Mouse (Mus musculus): ENCODE data around the gene Tshz2. TPM values are rescaled to one million over a fixed set of nuclear protein-coding genes. Genes with fewer than 3 reads are reported as not detected.

Tshz2 gene
- total RNA-seq, 2 experiments from 2014 or later = 37.8 to 50.7 TPM

DNA sequence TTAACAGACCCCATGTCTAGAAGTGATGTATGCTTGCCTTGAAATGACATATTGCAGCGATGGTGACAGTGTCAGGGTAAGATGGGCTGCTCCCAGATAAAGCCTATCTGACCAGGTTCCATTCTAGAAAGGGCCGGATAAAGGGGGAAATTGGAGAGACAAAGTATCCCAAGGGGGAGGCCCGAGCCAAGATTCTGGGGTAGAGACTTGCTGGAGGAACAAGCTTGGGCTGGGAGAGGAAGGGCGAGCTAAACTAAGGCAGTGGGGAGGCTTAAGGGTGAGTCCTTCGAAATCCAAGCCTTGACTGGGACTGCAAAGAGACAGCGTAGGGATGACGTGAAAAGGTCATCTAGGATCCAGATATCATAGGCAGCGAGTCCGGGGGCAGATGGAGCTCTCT lies 61.7 kb downstream of the Tshz2 start:
- DNase-seq (ENCODE audit: low spot score in 2 of 2) = no peak

DNA sequence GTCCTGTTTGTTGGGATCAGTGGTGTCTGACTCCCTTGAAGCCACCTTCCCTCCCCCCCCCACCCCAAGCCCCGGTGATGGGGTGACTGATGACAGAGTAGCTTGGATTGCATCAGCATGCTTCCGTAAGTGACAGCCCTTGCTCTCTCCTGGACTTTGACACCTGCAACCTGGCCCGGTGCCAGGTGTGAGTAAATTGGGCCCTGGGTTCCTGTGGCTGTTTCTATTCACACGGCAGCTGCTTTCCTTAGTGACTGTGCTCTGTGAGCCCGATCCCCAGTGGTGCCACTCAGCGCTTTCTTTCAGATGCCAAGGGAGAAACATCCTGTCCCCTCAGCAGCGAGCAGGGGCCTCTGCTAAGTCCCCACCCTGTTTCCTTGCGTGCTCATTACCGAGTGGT lies 62.2 kb downstream of the Tshz2 start:
- DNase-seq (ENCODE audit: low spot score in 2 of 2) = no peak

DNA sequence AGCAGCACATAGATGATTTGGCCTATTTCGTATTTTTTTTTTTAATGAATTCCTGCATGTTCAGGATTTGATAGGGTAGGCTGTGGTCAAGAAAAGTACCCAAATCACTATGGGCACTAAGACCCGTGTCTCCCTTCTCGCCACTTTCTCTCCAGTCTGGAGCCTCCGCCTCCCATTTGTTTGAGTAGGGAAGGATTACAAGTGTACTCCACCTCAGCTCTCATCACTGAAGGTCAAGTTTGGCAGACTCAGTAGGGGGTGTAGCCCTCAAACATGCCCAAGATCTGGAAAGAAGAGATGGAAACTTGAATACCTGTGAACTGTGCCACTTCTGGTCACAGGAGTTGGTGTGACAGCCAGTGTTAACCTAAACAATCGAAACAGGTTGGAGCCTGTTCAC lies 66.3 kb downstream of the Tshz2 start:
- no peak for DNase-seq (ENCODE audit: low spot score in 2 of 2)

DNA sequence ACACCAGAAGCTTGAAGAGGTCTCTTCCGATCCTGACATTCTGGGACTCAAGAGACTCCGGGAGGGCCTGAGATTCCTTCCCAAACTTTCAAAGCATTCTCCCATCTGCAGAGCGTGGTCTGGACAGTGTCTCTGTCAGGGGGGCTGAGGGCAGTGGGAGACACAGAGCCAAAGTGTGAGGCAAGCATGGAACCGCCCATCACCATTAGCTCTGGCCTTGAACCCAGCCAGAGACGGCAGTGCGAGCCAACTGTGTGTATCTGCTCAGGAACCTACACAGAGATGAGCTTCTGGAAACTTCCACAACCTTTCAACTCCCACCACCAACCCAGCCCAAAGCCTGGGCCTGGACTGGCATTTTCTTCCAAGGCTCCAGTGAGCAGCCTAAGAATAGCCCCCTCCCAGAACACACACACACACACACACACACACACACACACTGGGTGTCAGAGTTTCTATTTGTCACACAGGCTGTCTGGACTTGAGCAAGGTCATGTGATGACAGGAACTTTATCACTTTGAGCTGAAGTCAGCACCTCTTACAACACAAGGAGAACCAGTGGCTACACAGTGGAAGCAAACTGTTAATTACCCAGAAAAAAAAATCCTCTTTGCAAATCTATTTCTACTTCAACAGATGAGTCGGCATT lies 67.2 kb downstream of the Tshz2 start:
- DNase-seq (ENCODE audit: low spot score in 2 of 2) = peak in 1 of 2 experiments; percentile 23

DNA sequence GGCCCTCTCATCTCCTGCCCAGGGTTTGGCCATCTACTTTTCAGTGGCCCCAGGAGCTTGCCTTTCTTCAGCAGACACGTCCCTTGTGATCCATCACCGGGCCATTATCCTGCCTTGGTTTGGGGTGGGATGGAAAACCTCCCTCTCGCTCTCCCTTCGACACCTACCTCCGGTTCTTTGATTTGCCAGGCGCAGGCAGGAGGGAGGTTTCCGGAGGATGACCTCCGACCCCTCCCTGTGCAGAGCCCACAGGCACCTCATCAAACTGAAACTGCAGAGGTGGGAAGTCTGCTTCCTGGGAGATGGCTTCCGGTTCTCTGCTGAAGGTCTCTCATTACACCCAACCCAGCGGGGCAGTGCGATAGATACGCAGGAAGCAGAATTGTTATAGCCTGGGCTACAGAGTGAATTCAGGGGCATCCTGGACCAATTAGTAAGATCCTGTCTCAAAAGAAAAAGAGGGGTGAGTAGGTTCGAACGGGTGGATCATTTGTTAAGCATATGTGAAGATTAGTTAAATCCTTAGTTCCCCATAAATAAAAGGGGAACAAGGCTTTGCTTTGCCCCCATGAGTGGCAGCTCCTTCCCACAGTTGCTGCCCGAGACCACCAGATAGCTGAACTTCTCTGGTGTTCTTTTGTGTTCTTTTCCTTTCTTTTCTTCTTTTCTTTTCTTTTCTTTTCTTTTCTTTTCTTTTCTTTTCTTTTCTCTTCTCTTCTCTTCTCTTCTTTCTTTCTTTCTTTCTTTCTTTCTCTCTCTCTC lies 70.1 kb downstream of the Tshz2 start:
- no peak for DNase-seq (ENCODE audit: low spot score in 2 of 2)

DNA sequence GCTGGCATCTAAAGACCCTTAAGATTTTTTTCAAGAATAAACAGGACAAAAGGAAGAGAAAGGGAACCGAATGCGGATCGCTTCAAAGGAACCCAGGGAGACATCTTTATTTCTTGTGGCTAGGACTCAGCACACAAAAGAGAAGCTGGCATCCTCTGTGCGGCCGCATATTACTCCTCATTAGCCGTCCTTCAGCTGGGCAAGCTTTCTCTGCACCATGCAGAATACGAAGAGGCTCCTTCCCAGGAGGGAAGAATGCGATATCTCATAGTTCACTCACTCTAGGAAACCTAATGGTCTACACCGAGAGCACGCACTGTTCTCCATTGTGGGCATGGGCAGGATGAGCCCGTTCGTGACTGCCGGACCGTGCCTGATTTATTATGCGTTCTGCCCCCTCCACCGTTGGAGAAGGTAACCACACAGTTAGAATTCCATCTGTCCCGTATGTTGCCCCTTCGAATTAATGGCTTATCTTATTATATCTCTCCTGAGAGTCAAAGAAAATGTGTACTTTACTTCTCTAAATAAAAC lies 89.0 kb downstream of the Tshz2 start:
- no peak for DNase-seq (ENCODE audit: low spot score in 2 of 2)

DNA sequence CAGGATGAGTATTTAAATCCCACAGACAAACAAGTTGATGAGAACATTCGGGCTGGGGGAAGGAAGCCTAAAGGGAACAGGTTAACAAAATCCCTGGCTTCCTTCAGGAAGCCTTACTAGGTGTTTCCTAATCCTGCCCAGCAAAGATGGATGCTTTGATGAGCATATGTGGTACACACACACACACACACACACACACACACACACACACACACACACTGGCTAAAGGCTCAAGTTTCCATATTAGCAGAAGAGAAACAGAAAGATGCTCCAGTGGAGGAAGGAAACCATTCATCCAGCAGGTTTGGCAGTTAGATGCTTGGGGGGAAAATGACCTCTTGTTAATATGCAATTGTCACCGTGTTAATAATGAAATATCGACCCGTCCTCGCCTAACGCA lies 89.5 kb downstream of the Tshz2 start:
- no peak for DNase-seq (ENCODE audit: low spot score in 2 of 2)

DNA sequence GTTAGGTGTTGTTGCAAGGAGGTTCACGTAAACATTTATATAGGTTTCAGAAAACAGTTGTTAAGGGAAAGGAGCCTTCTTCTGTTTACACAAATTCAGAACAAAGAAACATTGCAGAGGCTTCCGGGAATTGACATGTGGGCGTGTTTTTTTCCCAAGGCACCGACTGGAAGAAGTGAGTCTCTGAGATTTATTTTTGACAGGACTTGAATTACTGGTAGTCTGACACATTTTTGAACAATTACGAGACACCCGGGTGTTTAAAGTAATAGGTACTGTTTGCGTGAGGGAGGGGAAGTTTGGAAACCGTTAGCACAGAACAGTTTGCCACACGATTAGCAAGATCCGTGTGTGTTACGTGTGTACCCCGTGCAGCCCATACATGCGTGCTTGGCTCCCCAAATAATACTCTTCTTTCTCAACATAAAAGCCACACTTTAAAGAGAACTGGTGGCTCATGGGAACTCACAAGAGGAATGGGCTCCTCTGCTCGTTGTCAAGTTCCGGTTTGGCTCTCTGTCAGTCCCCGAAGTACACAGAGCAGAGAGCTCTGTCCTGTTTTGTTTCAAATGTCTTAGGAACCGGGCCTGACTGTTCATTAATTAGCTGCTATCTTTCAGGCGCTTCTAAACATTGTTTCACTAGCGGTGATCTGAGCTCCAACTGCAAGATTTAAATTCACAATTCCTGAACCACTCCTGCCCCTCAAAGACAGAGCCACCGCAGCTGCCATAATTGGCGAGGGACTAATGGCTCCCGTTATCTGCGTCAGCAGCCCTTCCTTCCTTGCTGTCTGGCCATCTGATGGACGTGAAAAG lies 91.0 kb downstream of the Tshz2 start:
- no peak for DNase-seq (ENCODE audit: low spot score in 2 of 2)

DNA sequence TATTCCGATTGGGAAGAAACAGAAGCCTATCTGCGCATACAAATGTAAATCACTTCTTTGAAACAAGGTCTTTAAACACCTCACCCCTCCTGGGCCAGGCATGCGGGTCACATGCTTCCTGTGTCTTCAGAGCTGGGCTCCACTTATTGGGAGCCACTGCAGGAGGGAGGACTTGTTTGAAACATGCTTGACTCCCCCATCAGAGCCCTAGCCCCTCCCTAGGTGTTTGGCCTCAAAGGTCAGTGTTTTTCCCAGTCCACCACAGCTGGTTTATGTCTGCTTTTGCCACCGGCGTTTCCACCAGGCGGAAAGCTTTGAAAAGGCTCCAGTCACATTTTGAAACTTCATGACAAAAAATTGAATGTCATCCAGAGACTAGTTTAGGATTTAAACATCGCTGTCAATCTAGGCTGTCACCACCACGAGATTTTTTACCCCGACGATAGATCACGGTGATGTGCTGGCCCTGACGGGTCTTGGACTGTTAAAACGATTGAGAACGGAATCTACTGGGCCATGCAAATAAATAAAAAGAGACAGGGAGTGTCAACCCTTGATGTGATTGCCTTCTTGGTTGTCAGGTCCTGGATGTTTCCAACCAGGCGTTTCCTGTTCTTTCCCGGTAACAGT lies 96.0 kb downstream of the Tshz2 start:
- no peak for DNase-seq (ENCODE audit: low spot score in 2 of 2)

DNA sequence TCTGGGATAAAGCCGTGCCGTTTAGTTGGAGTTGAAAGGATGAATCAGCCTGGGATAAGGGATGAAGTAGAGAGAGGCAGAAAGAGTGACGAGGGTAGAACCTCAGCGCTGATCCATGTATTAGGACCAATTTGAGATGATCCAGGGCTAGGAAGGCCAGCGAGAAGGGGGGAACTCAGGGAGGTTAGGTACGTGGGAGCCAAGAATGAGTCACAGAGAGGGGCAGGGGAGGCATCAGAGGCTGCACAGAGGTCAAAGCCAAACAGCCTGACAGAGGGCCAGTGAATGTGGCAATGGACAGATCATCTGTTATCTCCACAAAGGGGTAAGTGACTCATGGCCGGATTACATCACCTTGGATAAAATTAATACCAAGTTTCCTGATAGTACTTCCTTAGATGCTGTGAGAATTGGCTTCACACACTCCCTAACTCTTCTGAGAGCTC lies 97.8 kb downstream of the Tshz2 start:
- peak in 1 of 2 experiments; percentile 37 for DNase-seq (ENCODE audit: low spot score in 2 of 2)

DNA sequence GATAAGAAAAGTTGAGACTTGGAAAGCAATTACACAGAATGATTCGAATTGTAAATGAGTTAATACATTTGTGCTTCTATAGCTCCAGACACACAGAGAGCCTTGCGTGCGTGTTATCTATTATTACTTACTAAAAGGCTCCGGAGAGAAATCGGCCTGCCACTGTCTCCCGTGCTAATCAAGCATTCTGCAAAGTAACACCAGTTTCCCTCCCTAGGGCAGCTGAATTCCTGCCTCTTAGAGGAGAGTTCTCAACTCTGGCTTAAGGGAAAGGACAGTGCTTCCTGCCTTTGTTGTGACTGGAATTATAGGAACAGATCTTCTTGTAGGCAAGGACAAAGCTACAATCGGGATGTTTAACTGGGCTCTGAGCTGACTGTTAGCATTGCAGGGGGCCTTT lies 101.2 kb downstream of the Tshz2 start:
- no peak for DNase-seq (ENCODE audit: low spot score in 2 of 2)

DNA sequence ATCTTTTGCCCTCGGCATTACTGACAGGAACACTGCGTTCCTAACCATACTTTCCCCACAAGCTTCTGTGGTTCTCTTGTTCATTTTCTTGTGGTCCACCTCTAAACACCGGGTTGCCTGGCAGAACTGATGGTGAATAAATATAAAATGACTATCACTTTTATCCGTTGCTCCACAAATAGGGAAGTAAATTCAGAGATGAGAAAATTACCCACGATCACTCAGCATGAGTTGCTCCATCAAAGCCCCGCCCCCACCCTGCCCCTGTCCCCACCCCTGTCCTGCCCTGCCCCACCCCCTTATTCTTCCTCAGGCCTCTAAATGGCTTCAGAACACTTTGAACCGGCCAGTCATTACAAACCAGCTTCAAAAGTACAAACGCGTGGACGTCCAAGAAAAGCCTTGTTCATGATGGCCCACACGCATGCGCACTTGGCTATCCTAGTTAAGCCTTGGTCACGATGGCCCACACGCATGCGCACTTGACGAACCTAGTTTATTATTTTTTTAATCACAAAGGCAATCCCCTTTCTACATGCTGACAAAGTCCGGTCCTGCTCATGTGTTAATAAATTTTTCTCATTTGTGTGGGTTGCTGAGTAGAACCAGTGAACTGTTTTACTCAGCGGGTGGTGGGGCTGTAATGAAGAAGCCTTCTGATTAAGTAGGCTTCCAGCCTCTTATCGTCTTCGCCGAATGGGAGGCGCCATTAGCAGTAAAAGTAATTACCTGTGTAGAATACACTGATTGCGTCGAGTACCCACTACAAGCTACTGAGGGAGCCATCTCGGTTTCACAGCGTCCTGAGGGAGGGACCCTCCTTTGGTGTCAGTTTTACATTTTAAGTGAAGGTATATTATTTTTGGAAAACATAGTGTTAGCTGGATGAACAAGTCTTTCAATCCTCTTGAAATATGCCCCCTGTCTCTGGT lies 102.9 kb downstream of the Tshz2 start:
- DNase-seq (ENCODE audit: low spot score in 2 of 2) = no peak

DNA sequence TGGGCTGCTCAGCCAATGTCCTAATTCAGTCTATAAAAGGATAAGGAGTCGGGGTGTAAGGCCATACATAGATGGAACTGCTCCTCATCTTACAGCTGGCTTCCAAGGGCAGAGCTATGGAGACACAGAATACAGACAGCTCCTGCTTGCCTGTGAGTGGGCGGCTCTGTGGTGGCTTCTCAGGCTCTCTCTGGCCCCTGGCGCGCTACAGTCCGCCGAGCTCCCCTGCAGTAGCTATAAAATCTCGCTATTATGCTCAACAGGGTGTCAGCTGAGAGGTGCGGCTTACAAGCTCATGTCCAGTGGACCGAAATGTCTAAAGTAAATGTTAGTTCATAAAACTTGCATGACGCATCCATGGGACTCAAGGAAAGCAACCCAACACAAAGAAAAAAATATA lies 108.2 kb downstream of the Tshz2 start:
- DNase-seq (ENCODE audit: low spot score in 2 of 2) = no peak

DNA sequence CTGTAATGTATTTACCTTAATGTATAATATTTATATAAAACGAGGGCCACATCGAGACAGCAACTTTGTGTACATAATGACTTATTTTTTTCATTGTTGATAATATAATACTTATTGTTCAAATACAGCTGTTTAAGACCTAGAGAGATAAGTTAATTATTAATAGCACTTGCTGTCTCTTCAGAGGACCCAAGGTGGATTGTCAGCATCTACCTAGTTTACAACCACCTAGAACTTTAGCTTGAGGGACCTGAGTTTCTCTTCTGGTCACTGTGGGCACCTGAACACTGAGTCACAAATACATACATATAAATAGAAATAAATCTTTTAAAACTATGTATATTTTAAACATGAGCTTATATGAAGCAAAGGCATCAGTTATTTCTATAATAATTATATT lies 110.0 kb downstream of the Tshz2 start:
- DNase-seq (ENCODE audit: low spot score in 2 of 2) = no peak

DNA sequence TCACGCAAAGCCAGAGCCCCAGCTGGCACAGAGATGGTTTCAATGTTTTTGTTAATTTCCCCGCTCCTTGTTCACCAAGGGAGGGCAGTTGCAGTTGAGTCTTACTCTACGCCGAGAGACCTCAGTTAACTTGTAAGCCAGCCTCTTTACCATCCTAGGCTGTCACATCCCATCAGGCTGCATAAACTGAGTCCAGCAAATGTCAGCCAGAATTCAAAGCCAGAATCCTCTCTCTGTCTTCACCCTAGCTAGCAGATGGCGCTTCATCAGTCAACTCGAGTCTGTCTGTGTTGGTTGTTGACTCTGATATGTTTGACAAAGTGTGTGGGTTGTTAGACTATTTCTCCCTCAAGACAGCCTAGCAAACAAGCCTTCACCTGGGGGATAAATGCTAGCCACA lies 110.5 kb downstream of the Tshz2 start:
- DNase-seq (ENCODE audit: low spot score in 2 of 2) = no peak

DNA sequence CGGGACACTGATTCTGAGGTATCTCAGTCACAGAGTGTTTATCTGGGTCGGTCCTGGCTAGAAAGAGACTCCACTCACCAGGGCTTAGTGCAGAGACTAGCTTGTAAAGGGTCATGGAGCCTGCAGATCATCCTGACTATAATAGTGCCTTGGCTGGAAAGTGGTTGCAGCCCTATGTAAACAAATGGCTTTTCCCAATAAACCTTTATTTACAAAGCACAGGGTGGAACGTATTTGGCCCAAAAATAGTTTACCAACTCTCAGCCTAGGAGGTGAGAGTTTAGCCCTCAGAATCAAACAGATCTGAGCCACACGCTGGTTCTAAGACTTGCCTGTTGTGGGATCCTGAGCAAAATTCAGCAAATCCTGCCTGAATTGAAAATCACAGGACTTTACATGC lies 111.1 kb downstream of the Tshz2 start:
- DNase-seq (ENCODE audit: low spot score in 2 of 2) = no peak

DNA sequence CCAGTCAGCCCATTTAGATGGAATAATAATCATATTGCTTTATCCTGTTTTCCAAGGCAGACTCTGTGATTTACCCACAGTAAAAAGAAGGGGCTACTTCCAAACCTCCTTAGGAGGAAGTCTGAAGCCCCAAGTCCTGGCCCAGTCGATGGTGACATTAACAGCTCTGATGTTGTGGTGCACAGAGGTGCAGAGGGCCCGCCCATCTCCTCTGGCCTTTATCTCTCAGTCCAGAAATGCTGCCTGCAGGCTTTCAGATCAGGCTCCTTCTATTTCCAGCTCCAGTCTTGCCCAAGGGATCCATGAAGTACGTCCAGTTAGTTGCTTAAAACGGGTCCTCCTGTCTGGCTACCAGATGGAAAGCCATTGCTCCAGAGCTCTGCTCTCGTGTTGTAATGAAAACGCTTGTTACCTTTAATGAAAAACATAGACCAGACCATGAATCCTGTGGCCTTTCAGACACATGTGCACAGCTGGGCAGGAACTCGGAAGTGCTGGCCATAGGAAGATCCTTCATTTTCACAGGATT lies 114.4 kb downstream of the Tshz2 start:
- no peak for DNase-seq (ENCODE audit: low spot score in 2 of 2)

DNA sequence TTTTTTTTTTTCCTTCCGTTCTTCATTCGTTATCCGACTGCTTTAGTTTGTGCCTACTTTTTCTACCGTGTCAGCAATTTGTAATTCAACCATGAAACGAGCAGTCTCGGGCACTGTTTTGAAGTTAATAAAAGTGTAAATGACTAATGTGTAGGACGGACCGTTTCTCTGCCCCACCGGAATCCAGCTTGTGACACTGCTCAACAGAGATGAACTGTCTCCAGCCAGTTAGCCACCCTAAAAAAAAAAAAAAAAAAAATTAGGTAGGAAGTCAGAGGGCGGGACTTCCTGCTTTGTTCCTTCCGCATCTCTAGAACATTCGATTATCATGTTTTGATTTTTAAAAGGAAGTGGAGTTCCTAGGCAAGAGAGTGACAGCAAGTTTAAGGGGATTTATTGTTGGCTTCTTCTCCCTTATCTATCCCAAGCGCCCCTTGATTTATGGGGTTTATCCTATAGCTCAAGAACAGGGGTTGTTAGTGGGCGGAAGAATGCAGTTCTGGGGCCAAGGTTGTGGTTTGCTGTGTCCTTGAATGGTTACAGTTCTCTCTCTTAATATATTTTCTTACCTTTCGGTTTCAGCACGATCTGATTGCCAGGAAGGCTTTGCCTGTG lies 116.6 kb downstream of the Tshz2 start:
- no peak for DNase-seq (ENCODE audit: low spot score in 2 of 2)

Data from adrenal gland, adult 18-20 months (tissue).